Mouse (Mus musculus) adrenal gland, postnatal 14 days (tissue): ENCODE results near the gene Ldlr. TPM values are rescaled to one million over a fixed set of nuclear protein-coding genes. Genes with fewer than 3 reads are reported as not detected.

Experiments used
- DNase-seq: peaks from one replicate; pipeline ENCODE4 v3.0.0; 2021; ENCODE audit warnings: mixed read lengths
- total RNA-seq: library from RNA; stranded (reverse); gene quantifications from 2 replicates; pipeline ENCODE4 v1.2.3, GENCODE M21; 2021

Ldlr gene
- total RNA-seq, 1 experiment from 2014 or later, result 60.4 TPM

DNA sequence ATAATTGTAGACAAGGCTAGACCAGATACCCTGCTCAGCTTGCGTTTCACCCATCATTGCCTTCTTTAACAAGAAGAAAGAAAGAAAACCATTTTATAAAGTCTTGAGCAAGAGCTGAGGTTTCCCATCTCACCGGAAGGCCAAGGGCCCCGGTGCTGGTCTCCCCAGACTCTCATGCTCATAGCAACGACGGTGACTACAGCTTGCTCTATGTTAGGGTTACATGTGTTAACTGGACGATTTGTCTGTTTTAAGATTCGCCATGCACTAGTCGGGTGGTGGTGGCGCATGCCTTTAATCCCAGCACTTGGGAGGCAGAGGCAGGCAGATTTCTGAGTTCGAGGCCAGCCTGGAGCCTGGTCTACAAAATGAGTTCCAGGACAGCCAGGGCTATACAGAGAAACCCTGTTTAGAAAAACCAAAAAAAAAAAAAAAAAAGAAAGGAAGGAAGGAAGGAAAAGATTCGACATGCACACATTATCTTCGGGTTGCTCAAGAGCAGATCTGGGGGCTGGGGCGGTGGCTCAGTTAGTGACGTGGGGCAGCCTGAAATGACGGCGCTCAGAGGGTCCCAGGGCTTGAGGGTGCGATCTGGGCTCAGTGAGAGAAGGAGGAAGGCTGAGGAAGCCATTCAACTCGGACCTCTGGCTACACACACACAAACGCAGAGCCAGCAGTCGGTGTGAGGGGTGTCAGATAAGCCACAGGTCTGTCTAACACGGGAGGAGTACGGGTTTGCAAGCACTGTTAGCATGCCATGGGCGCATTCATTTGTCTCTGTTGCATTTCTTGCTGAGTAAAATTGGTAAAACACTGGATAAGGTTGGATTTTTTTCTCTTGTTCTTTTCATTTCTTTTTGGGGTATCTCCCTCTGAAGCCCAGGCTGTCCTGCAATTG is 2.2 kb downstream of the Ldlr start:
- no peak for DNase-seq

DNA sequence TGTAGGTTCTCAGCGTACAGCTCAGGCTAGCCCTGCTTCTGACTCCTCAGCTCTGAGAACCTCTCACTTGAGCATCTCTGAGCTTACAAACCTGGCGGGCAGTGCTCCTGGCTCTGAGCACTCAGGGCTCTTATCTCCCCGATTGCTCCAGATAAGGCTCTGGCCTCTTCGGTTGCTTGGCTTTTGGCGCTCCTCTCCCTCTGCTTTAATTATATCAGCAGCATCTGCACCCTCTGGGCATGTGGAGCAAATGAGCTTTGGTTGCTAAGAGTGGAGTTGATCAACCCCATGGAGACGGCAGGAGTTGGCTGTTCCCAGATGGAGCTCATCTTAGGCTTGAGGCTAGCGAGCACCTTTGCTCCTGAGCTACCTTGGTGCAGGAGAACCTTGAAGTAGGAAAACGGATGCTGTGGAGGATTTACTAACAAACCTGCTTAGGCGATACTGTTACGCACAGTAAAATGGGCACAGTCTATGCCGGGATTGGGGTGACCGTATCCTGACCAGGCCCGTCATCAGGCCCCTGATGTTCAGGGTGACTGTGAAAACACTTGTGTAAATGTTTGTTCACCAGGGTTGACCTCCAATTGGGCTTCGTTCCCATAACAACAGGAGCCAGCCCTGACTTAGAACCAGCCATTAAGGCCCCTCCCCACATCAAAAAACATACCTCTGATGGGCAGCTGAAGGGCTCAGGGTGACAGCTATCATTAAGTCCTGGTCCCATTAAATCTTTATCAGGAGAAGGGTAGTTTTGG is 3.1 kb downstream of the Ldlr start:
- DNase-seq, result peak; percentile 42

DNA sequence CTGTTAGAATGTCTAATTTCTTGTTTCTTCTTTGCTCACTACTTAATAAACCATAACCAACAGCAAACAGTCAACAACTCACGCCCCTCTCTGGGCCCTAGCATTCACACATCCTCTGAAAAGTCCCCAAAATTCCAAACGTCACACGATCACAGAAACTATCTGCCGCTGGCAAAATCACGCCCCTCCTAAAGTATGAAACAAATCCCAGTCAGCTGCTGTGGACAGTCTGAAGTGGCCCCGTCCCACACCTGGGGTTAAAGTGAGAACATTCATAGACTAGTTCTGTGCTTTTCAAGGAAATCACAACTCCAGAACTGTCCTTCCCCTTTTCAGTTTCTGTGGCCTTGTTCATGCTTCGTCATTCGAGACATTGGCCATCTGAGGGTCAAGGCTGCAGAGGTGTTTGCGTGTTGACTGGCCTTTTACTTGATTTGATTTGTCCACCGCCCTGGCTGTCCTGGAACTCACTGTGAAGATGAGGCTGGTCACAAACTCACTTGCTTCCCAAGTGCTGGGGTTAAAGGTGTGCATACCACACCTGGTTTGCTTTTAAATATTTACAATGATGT is 5.1 kb downstream of the Ldlr start:
- peak; percentile 47 for DNase-seq

DNA sequence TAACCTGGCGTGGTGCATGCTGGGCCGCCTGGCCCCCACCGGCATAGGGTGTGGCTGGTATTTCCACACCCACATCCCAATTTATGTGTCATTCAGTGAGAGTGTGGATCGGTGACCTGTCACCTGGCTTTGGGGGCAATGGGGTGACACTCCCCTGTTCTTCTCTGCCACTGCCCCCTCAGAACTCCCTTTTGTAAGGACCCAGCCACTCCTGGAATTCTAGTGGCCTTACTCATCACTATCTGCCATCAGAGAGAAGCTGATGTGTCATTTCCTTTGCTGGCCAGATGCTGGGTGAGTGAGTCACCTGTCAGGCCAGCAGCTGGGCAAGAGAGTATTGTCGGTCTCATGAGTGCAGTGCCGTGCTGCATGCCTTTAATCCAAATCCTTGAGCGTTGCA is 6.0 kb downstream of the Ldlr start:
- peak; percentile 70 for DNase-seq

DNA sequence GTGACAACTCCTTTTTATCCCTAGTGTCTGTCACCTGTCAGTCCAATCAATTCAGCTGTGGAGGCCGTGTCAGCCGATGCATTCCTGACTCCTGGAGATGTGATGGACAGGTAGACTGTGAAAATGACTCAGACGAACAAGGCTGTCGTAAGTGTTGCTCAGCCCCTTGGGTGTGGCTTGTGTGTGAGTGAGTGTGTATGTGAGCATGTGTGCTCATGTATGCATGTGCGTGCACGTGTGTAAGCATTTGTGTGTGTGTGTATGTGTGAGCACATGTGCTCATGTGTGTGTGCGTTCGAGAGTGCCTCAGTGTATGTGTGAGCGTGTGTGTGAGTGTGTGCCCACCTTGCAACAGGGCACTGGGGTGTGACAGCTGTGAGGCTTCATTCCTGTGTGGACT is 9.0 kb downstream of the Ldlr start:
- DNase-seq, result no peak

DNA sequence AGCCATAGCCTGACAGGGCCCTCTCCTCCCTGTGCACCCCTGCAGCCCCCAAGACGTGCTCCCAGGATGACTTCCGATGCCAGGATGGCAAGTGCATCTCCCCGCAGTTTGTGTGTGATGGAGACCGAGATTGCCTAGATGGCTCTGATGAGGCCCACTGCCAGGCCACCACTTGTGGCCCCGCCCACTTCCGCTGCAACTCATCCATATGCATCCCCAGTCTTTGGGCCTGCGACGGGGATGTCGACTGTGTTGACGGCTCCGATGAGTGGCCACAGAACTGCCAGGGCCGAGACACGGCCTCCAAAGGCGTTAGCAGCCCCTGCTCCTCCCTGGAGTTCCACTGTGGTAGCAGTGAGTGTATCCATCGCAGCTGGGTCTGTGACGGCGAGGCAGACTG is 10.2 kb downstream of the Ldlr start:
- no peak for DNase-seq

DNA sequence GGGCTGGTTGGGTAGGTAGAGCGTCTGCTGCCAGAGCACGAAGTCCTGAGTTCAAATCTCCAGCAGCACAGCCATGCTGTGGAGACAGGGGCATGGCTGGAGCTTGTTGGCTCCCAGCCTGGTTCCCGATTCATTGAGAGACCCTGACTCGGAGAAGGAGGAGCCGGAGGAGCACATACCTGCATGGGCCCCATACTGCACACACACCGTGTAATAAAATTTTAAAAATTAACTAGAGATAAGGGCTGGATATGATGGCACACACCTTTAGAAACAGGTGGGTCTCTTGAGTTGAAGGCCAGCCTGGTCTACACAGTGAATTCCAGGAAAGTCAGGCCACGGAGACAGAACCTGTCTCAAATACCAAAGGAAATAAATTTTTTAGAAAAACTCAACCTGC is 10.7 kb downstream of the Ldlr start:
- no peak for DNase-seq

DNA sequence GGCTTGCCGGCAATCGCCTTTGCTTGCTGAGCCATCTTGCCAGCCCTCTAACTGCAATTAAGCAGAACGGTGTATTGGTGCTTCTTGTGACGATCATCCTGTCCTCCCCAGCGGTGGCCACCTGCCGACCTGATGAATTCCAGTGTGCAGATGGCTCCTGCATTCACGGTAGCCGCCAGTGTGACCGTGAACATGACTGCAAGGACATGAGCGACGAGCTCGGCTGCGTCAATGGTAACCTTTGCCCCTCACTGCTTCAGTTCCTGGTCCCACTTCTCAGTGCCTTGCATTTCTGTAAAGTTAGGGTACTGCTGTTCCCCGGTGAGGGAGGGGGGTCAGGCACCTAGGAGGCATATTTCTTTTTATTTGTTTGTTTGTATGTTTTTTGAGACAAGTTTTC is 11.8 kb downstream of the Ldlr start:
- peak; percentile 41 for DNase-seq

DNA sequence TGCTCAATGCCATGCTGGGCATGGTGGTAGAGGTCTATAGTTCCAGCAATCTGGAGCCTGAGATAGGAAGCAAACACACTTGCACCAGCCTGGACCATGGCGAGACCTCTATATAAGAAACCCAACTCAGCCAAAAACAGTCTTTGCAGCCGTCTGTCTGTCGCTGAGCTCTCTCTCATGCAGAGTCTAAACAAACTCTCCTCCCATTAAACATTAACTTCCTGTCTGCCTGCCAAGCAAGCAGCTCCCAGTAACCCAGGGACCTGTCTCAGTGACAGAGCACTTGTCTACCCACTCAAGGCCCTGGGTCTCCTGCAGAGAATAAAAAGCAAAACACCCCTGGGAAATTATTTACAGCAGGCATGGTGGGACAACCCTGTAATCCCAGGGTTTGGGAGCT is 13.3 kb downstream of the Ldlr start:
- no peak for DNase-seq

DNA sequence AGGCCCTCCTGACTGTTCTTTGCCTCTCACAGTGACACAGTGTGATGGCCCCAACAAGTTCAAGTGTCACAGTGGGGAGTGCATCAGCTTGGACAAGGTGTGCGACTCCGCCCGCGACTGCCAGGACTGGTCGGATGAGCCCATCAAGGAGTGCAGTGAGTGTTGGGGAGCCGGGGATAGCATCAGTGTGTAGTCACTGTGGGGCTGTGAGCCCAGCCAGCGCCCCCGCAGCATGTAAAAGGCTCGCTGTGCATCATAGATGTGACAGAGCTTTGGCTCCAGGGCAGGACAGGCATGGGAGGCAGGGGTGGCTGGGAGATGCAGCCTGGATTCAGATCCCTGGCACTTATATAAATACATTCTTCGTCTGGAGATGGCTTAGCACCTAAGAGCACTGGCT is 13.9 kb downstream of the Ldlr start:
- no peak for DNase-seq

DNA sequence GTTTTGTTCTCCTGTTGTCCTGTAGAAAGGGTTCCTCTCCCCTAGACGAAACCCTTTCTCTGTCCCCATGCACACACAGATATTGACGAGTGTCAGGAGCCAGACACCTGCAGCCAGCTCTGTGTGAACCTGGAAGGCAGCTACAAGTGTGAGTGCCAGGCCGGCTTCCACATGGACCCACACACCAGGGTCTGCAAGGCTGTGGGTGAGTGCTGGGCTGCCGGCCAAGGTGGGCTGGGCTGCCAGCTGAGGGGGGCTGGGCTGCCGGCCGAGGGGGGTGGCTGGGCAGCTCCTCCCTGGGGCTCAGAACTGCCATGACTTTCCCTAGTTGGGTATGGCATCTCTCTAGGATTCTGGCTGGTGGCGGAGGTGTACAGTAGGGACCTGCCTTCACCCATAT is 15.5 kb downstream of the Ldlr start:
- no peak for DNase-seq

DNA sequence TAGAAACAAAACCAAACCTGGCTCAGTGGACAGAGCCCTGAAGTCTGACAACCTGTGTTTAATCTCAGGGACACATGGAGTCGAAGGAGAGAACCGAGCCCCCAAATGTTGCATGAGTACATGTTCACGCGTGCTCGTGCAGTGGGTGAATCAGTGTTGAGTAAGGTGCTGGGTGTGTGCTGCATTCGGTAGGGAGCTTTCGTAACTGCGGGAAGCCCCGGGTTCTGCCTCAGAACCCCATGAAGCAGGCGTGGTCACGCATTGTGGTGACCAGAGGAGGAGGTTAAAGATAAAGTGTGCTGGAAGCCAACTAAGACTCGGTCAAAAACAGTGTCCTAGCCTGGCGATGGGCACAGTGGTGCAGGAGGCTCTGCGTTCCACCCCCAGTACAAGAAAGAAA is 17.1 kb downstream of the Ldlr start:
- DNase-seq, result no peak

DNA sequence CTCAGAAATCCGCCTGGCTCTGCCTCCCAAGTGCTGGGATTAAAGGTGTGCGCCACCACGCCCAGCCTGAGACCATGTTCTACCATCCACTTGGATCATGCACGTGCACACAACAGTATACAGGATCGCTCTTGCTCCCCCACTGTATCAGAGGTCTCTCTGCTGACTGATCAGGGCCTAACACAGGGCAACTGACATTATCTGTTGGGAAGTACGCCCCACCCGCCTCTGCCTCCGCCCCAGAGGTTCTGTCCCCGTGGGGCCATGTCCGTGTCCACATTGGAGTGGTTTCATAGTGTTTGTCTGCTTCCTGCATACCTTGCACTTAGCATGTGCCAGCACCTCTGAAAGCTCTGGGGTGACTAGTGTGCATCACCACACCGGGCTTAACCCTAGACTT is 18.2 kb downstream of the Ldlr start:
- no peak for DNase-seq

DNA sequence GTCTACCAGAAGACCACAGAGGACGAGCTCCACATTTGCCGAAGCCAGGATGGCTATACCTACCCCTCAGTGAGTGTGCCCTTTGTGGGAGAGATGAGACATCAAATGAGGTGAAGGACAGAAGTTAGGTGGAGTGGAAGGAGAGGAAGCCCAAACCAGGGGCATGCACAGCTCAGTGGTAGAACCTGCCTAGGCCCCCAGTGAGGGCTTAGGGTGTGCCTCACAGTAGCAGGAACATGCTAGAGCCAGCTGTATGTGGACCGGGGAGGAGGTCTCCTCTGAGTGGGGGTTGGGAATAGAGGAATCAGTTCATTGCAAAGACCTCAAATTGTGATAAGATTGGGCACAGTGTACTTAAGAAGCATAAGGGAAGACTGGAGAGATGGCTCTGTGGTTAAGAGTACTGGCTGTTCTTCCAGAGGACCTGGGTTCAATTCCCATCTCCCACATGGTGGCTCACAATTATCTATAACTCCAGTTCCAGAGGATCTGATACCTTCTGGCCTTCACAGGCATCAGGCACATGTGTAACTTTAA is 24.0 kb downstream of the Ldlr start:
- no peak for DNase-seq

DNA sequence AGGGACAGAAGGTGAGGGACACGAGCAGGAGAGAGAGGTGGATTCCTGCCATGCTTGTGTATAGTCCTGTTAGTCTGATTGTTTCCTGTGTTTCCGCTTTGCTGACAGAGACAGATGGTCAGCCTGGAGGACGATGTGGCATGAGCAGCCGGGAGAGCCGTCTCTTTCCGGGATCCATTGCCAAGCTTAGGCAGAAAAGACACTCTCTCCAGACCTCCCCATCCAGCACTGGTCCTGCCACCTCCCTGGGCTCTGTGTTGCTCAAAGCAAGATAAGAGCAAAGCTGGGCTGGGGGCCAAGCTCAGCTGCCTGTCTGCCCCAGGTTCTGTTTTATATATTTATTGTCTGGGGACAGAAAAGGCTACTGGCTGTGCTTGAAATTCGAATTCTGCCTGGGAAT is 24.8 kb downstream of the Ldlr start:
- DNase-seq, result peak; percentile 86

DNA sequence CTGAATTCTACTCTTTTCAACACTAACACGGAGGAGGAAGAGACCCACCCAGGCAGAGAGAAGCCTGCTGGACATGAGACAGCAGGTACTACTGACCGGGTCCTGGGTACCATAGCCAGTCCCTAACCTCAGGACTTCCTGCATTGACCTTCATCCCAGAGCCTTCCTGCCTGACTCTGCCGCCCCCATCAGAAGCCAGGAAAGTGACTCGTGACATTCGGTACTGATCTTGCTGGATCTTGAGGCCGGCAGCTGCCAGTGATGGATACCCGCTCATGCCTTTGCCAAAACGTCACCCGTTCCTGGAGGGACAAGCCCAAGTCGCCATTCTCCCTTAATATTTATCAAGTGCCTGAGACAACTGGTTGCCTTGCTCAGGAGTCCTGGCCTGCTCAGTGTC is 25.2 kb downstream of the Ldlr start:
- peak; percentile 38 for DNase-seq

DNA sequence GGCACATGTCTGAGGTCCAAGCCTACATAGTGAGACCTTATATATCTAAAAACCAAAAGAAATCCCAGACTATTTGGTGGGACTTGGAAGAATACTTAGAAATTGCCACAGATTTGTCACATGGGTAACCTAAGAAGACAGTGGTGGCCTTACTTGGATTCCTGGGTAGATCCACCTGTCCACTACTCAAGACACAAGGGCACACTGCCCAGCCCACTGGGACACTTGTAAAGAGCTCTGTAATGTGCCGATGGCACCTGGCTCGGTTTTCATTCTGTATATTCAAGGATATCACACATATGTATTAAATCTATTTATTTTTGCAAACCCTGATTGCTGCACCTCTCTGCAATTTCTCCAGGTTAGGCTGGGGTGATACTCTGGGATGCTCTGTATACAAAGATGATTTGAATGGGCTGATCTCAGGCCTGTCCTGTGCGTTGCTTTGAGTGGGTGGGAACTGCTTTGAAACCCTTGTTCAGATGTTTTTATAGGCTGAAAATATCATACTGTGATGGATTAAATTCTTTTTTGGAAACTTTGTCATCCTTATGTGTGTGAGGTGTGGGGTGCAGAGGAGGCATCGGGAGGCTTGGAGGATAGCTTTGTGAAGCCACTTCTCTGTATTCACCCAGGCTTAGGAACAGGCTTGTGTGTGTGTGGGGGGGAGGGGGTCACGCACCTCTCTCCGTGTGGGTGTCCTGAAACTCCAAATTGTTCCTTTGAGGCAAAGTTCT is 26.3 kb downstream of the Ldlr start:
- DNase-seq, result no peak

DNA sequence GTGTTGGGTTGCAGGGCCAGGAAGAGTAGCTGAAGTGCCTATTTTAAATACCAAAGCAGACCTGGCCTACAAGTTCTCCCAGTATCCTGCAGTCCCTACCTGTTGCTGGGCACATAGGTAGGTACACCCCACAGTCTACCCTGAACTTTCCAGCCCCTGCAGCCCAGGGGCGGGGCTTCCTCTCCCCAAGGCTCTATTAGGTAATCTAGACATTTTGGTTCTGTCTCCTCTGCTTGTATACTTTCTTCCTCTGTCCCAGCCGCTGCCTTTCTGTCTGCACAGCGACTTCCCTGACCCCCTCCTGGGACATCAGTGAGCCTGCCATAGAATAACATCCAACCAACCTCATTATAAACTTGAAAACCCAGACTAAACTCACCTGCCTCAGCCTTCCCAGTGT is 27.1 kb downstream of the Ldlr start:
- no peak for DNase-seq

DNA sequence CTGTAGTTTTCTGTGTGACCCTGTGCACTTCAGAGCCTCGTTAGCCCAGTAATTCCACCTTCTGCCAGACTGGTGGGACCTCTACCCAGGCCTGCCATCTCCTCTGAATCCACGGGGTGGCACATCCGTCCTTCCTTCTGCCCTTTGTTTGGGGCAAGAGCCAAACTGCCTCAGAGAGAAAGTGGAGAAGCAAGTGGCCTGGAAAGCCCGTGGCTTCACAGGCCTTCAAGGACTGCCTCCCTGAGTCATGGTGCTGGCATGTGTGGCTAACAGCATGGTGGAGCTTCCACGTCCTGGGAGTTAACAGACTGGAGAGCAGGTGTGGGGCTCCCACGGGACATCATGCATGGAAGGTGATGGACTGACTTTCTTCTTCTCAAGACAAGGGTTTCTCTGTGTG is 28.1 kb downstream of the Ldlr start:
- DNase-seq, result peak; percentile 83

DNA sequence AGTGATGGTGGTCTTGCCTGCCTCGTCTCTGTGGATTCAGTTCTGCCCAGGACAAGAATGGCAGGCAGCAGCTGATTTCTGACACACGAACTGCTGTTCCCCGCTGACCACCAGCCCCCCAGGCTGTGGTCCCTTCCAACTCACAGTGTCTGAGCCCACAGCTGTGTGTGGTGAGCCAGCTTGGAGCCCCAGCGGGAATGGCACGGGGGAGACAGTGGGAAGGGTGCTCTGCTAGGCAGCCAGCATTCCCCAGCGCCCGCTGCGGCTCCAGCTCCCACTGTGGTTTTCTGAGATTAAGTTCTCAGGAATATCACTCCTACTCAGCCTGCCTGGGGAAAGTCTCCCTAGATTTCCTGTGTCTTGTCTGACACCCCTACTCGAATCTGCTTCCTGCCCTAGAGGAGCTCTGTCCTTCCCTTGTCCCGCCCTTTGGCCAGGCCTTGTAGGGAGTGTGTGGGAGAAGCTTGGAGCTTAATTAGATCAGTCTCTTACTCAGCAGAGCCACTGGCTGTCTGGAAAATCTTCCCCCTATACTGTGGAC is 29.0 kb downstream of the Ldlr start:
- DNase-seq, result peak; percentile 57

DNA sequence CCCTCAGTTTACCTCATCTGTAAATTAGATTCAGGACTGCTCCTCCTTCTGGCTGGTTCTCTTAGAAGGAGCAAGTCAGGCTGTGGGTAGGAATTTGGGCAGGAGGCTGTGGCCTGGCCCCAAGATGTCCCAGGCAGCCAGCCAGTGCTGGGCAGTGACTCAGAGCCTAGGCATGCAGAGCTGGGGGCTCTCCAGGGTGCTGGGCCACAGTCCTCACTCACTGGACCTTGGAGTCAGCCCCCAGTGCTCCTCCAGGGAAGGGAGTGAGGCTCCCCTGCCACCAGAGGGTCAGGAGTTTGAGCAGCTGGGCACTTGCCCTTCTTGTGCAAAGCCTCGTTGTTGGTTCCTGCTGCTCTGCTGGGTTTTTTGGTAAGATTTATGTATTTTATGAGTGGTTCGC is 30.7 kb downstream of the Ldlr start:
- DNase-seq, result peak; percentile 91
